Mouse (Mus musculus) cortical plate, adult 2 months (tissue): Measurements from ENCODE around the gene Prok1. TPM values are rescaled to one million over a fixed set of nuclear protein-coding genes. Genes with fewer than 3 reads are reported as not detected.

Experiments
- H3K27ac ChIP-seq: fragments of 200-500 bp; 2 replicates; pipeline ENCODE4 v1.5.1; 2012; ENCODE audit warnings: low read length, control low read depth, inconsistent platforms; ENCODE audit not compliant: insufficient read depth
- H3K4me1 ChIP-seq: fragments of 200-500 bp; 2 replicates; pipeline ENCODE4 v1.6.1; 2011; ENCODE audit warnings: low read length; ENCODE audit not compliant: control insufficient read depth, insufficient read depth
- H3K4me3 ChIP-seq: fragments of 200-500 bp; 2 replicates; pipeline ENCODE4 v1.5.1; 2011; ENCODE audit warnings: mild to moderate bottlenecking, low read length, control low read depth; ENCODE audit not compliant: insufficient read depth
- CTCF ChIP-seq: fragments of 200-500 bp; IDR thresholded peaks from 2 replicates; pipeline ENCODE4 v1.5.1; 2011; ENCODE audit warnings: mild to moderate bottlenecking, control low read depth, low read length; ENCODE audit not compliant: insufficient read depth; ENCODE audit errors: extremely low read depth
- POLR2A ChIP-seq: fragments of 200-500 bp; IDR thresholded peaks from 2 replicates; pipeline ENCODE4 v1.6.1; 2011; ENCODE audit warnings: mild to moderate bottlenecking, low read length, control low read depth; ENCODE audit not compliant: insufficient read depth; ENCODE audit errors: extremely low read depth
- polyA plus RNA-seq: library from polyadenylated mRNA; depleted of rRNA; stranded (reverse); fragments of >200 nt; gene quantifications from 2 replicates; pipeline ENCODE4 v1.2.3, GENCODE M21; 2012; rRNA removed

Gene Prok1
- polyA plus RNA-seq, 1 experiment = 0.10 TPM

GRCm38 (mm10) chr3:107205170-107205569, 34.3 kb downstream of the Prok1 start:
- no peak for TF ChIP-seq POLR2A
- TF ChIP-seq CTCF = no peak
- Histone ChIP-seq H3K27ac (no peak overlapping the region), H3K4me1 (peaks cover 7% of the 10 kb centered on the region), H3K4me3 (no peak overlapping the region)

- Histone ChIP-seq H3K4me3 (no peak overlapping the region), H3K4me1 (peaks cover 7% of the 10 kb centered on the region), H3K27ac (no peak overlapping the region)
- TF ChIP-seq CTCF = no peak
- no peak for TF ChIP-seq POLR2A
Measured at GRCm38 (mm10) chr3:107204413-107204812, 35.1 kb downstream of the Prok1 start.

GRCm38 (mm10) chr3:107201310-107202180, 38.0 kb downstream of the Prok1 start:
- H3K4me1 ChIP-seq = peaks cover 3% of the 10 kb centered on the region; the same call in 1 of the 2 replicates
- H3K4me3 ChIP-seq = no peak overlapping the region
- no peak overlapping the region for H3K27ac ChIP-seq
- TF ChIP-seq POLR2A (no peak), CTCF (no peak)

- Histone ChIP-seq H3K27ac (no peak overlapping the region), H3K4me3 (no peak overlapping the region), H3K4me1 (peaks cover 3% of the 10 kb centered on the region; the same call in 1 of the 2 replicates)
- TF ChIP-seq CTCF = peak; percentile 97
- TF ChIP-seq POLR2A = no peak
Measured at GRCm38 (mm10) chr3:107188226-107188899, 51.1 kb downstream of the Prok1 start.

GRCm38 (mm10) chr3:107187022-107187421, 52.5 kb downstream of the Prok1 start:
- TF ChIP-seq POLR2A (no peak), CTCF (no peak)
- Histone ChIP-seq H3K4me3 (no peak overlapping the region), H3K4me1 (peaks cover 3% of the 10 kb centered on the region; the same call in 1 of the 2 replicates), H3K27ac (no peak overlapping the region)

- TF ChIP-seq CTCF (no peak), POLR2A (no peak)
- Histone ChIP-seq H3K4me1 (peaks cover 3% of the 10 kb centered on the region; the same call in 1 of the 2 replicates), H3K27ac (no peak overlapping the region), H3K4me3 (no peak overlapping the region)
Measured at GRCm38 (mm10) chr3:107185597-107185996, 53.9 kb downstream of the Prok1 start.

GRCm38 (mm10) chr3:107183178-107183577, 56.3 kb downstream of the Prok1 start:
- Histone ChIP-seq H3K4me3 (no peak overlapping the region), H3K4me1 (peaks cover 1% of the 10 kb centered on the region; the same call in 1 of the 2 replicates), H3K27ac (no peak overlapping the region)
- TF ChIP-seq POLR2A = no peak
- TF ChIP-seq CTCF = no peak

Other genes starting within 250 kb of the Prok1 start
- gene Kcna3, start 203.5 kb downstream of the Prok1 start, polyA plus RNA-seq = 5.6 and 6.6 TPM in 2 replicates
- gene Kcna2, start 138.6 kb downstream of the Prok1 start, polyA plus RNA-seq = 45.3 TPM in 2 replicates
- 0.15 and 0.19 TPM in 2 replicates for gene Kcna10, start 56.7 kb downstream of the Prok1 start, polyA plus RNA-seq
- 0.10 and 0.13 TPM in 2 replicates for gene Cym, start 18.0 kb downstream of the Prok1 start, polyA plus RNA-seq
- not detected in 2 replicates for gene A630076J17Rik, start 9.1 kb downstream of the Prok1 start, polyA plus RNA-seq
- gene Lamtor5, start 39.2 kb upstream of the Prok1 start, polyA plus RNA-seq = 115 and 123 TPM in 2 replicates
- 2.5 and 2.8 TPM in 2 replicates for gene Slc16a4, start 51.5 kb upstream of the Prok1 start, polyA plus RNA-seq
- 6.4 and 6.9 TPM in 2 replicates for gene Rbm15, start 94.0 kb upstream of the Prok1 start, polyA plus RNA-seq
- 72.7 and 76.2 TPM in 2 replicates for gene Kcnc4, start 219.8 kb upstream of the Prok1 start, polyA plus RNA-seq